Comparison of ENCODE assay signal across 8 mouse cellular contexts in the genomic region with DNA sequence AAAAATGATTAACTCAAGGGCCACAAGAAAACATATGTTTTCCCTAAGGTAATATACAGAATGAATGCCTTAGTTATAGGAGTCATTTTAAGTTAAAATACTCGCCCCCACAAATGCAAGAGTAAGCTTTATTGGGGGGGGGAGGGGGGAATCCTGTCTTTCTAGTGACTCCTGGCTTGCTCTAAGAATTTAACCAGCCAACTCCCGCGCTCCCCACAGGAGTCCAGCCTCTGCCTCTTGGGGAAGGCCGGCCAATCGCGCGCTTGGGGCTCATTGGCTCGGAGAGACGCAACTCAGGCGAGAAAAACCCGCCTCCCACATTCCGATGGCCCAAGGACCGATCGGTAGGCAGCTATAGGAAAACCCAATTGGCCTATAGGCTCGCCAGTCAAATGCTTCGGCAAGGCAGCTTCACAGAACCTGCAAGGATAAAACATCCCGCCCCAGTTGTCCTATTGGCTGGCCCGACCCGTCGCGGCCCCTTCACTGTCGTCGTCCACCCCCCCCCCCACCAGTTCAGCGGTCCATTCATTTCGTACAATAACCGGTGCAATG. TPM values are rescaled to one million over a fixed set of nuclear protein-coding genes. Genes with fewer than 3 reads are reported as not detected.
DNase-seq lines count a peak whose midpoint lies in the region; ATAC-seq lines count a peak whose summit lies in the region.

No protein-coding gene starts in this region.

- peak overlapping the region; percentile 46 for H3K4me3 ChIP-seq in hindbrain, embryonic 11.5 days (ENCODE audit: low read depth, low read length)
- H3K4me3 ChIP-seq in lung, embryonic 16.5 days (ENCODE audit: low read length): peak overlapping the region; percentile 78

- peak overlapping the region; percentile 46 for H3K9ac ChIP-seq in hindbrain, embryonic 11.5 days (ENCODE audit: low read depth, low read length)
- H3K9ac ChIP-seq in lung, embryonic 16.5 days (ENCODE audit: low read length): peak overlapping the region; percentile 77

- peaks cover 16% of the 10 kb centered on the region for H3K36me3 ChIP-seq in hindbrain, embryonic 11.5 days (ENCODE audit: control insufficient read depth, insufficient read depth, low read length)
- peaks cover 22% of the 10 kb centered on the region for H3K36me3 ChIP-seq in lung, embryonic 16.5 days (ENCODE audit: control insufficient read depth, insufficient read depth, low read length)

- peak overlapping the region; percentile 89 for H3K27ac ChIP-seq in hindbrain, embryonic 11.5 days (ENCODE audit: low read depth, low read length)
- H3K27ac ChIP-seq in lung, embryonic 16.5 days (ENCODE audit: low read length): peak overlapping the region; percentile 98

- peaks cover 7% of the 10 kb centered on the region; the same call in 1 of the 2 replicates for H3K4me1 ChIP-seq in hindbrain, embryonic 11.5 days (replicated peaks; ENCODE audit: control insufficient read depth, insufficient read depth, low read length)
- peaks cover 29% of the 10 kb centered on the region for H3K4me1 ChIP-seq in lung, embryonic 16.5 days (replicated peaks; ENCODE audit: control insufficient read depth, insufficient read depth, low read length)

- peak; percentile 83 for ATAC-seq in frontal cortex, adult (ENCODE audit: low TSS enrichment)
- peak; percentile 91 for ATAC-seq in hindbrain, embryonic 11.5 days (ENCODE audit: low FRiP score)
- ATAC-seq in lung, embryonic 16.5 days (ENCODE audit: low read depth): peak; percentile 91

- H3K27me3 ChIP-seq in hindbrain, embryonic 11.5 days (ENCODE audit: control insufficient read depth, insufficient read depth, low read length): no peaks in the 10 kb centered on the region
- no peaks in the 10 kb centered on the region for H3K27me3 ChIP-seq in lung, embryonic 16.5 days (ENCODE audit: control insufficient read depth, insufficient read depth, low read depth, low read length)

- DNase-seq in NIH3T3 (ENCODE audit: low read depth): peak; percentile 98
- peak; percentile 98 for DNase-seq in cerebellum, adult 9-11 months
- DNase-seq in hindbrain, embryonic 11.5 days (ENCODE audit: low spot score): peak; percentile 94
- DNase-seq in layer of hippocampus, adult 9-11 months: peak; percentile 98
- peak; percentile 66 for DNase-seq in ovary, postnatal 10 days (ENCODE audit: low spot score)
- DNase-seq in thymus, postnatal 0 days (ENCODE audit: low spot score): peak; percentile 95

- H3K4me2 ChIP-seq in hindbrain, embryonic 11.5 days (replicated peaks; ENCODE audit: low read depth, low read length): peak overlapping the region; percentile 38
- H3K4me2 ChIP-seq in lung, embryonic 16.5 days (ENCODE audit: low read depth, low read length): peak overlapping the region; percentile 63

- H3K9me3 ChIP-seq in hindbrain, embryonic 11.5 days (ENCODE audit: control insufficient read depth, low read length): no peaks in the 10 kb centered on the region
- no peaks in the 10 kb centered on the region for H3K9me3 ChIP-seq in lung, embryonic 16.5 days (ENCODE audit: control insufficient read depth, low read length)

- WGBS in hindbrain, embryonic 11.5 days: under 1% methylated on average over 26 of the region's 26 CpGs
- under 1% methylated on average over 26 of the region's 26 CpGs for WGBS in lung, embryonic 16.5 days

RNA-seq across cellular contexts. Expression of a gene that starts 0.4 kb away (rescaled TPM):
- 185 and 204 TPM in 2 replicates for polyA plus RNA-seq in hindbrain, embryonic 11.5 days (2014; fragmentation: Nextera tagmentation; extraction: Ambion mirVana)
- 99.2 and 102 TPM in 2 replicates for polyA plus RNA-seq in lung, embryonic 16.5 days (2015; fragmentation: Nextera tagmentation; extraction: Ambion mirVana)
- 55.7 and 60.1 TPM in 2 replicates for polyA plus RNA-seq in thymus, postnatal 0 days (2015; fragmentation: Nextera tagmentation; extraction: Ambion mirVana)

RNA-seq across cellular contexts. Expression of a gene that starts 1.0 kb away (rescaled TPM):
- 1,309 and 1,311 TPM in 2 replicates for polyA plus RNA-seq in hindbrain, embryonic 11.5 days (2014; fragmentation: Nextera tagmentation; extraction: Ambion mirVana)
- 728 and 785 TPM in 2 replicates for polyA plus RNA-seq in lung, embryonic 16.5 days (2015; fragmentation: Nextera tagmentation; extraction: Ambion mirVana)
- polyA plus RNA-seq in thymus, postnatal 0 days (2015; fragmentation: Nextera tagmentation; extraction: Ambion mirVana): 683 and 713 TPM in 2 replicates

RNA-seq across cellular contexts. Expression of a gene that starts 19.0 kb away (rescaled TPM):
- polyA plus RNA-seq in hindbrain, embryonic 11.5 days (2014; fragmentation: Nextera tagmentation; extraction: Ambion mirVana): 4.7 and 5.0 TPM in 2 replicates
- 4.3 and 6.9 TPM in 2 replicates for polyA plus RNA-seq in lung, embryonic 16.5 days (2015; fragmentation: Nextera tagmentation; extraction: Ambion mirVana)
- 8.0 and 9.1 TPM in 2 replicates for polyA plus RNA-seq in thymus, postnatal 0 days (2015; fragmentation: Nextera tagmentation; extraction: Ambion mirVana)

RNA-seq across cellular contexts. Expression of a gene that starts 33.3 kb away (rescaled TPM):
- 310 and 313 TPM in 2 replicates for polyA plus RNA-seq in hindbrain, embryonic 11.5 days (2014; fragmentation: Nextera tagmentation; extraction: Ambion mirVana)
- polyA plus RNA-seq in lung, embryonic 16.5 days (2015; fragmentation: Nextera tagmentation; extraction: Ambion mirVana): 282 and 290 TPM in 2 replicates
- 188 and 210 TPM in 2 replicates for polyA plus RNA-seq in thymus, postnatal 0 days (2015; fragmentation: Nextera tagmentation; extraction: Ambion mirVana)

Comparison
In these comparisons a context has a peak if more than half of its experiments do, and no peak if none do; other contexts are left out.
1. Peak in every context shown above with its lines: DNase-seq, ATAC-seq, H3K4me3 ChIP-seq and H3K27ac ChIP-seq.